Mouse (Mus musculus): ENCODE data around the gene Ube4b. TPM values are rescaled to one million over a fixed set of nuclear protein-coding genes. Genes with fewer than 3 reads are reported as not detected.
A peak's percentile ranks its signal among the peaks of the same experiment; 100 is the strongest.

Gene Ube4b
- polyA plus RNA-seq, 1 experiment from 2014 or later, result 28.8 TPM

GRCm38 (mm10) chr4:149357982-149358381, 68.6 kb downstream of the Ube4b start:
- TF ChIP-seq CTCF (IDR thresholded peaks at IDR 0.05; ENCODE audit: low read depth), result no peak
- ATAC-seq (replicated peaks; ENCODE audit: low FRiP score, low read depth), result no peak
- Histone ChIP-seq H3K4me2 (ENCODE audit: low read length) (no peak overlapping the region), H3K36me3 (ENCODE audit: insufficient read depth, low read length) (peaks cover 56% of the 10 kb centered on the region), H3K27ac (no peak overlapping the region), H3K9ac (ENCODE audit: low read depth, low read length) (no peak overlapping the region), H3K27me3 (ENCODE audit: insufficient read depth, low read length) (no peaks in the 10 kb centered on the region), H3K4me1 (replicated peaks; ENCODE audit: insufficient read depth, low read length) (no peaks in the 10 kb centered on the region), H3K9me3 (replicated peaks; ENCODE audit: low read length) (no peaks in the 10 kb centered on the region), H3K4me3 (replicated peaks; ENCODE audit: low read depth, low read length) (no peak overlapping the region)
- WGBS, result 93% methylated on average over 5 of the region's 5 CpGs
- no peak for DNase-seq (ENCODE audit: low spot score)

- Histone ChIP-seq H3K4me2 (ENCODE audit: low read length) (no peak overlapping the region), H3K27ac (no peak overlapping the region), H3K9ac (ENCODE audit: low read depth, low read length) (no peak overlapping the region), H3K9me3 (replicated peaks; ENCODE audit: low read length) (no peaks in the 10 kb centered on the region), H3K4me3 (replicated peaks; ENCODE audit: low read depth, low read length) (no peak overlapping the region), H3K27me3 (ENCODE audit: insufficient read depth, low read length) (no peaks in the 10 kb centered on the region), H3K4me1 (replicated peaks; ENCODE audit: insufficient read depth, low read length) (no peaks in the 10 kb centered on the region), H3K36me3 (ENCODE audit: insufficient read depth, low read length) (peaks cover 72% of the 10 kb centered on the region)
- ATAC-seq (replicated peaks; ENCODE audit: low FRiP score, low read depth), result no peak
- no peak for TF ChIP-seq CTCF (IDR thresholded peaks at IDR 0.05; ENCODE audit: low read depth)
- WGBS, result 93% methylated on average over 8 of the region's 8 CpGs
- DNase-seq (ENCODE audit: low spot score), result no peak
Observed at GRCm38 (mm10) chr4:149354671-149355070, 71.9 kb downstream of the Ube4b start.

- H3K4me2 ChIP-seq (ENCODE audit: low read length), result no peak overlapping the region
- no peaks in the 10 kb centered on the region for H3K4me1 ChIP-seq (replicated peaks; ENCODE audit: insufficient read depth, low read length)
- H3K36me3 ChIP-seq (ENCODE audit: insufficient read depth, low read length), result peaks cover 75% of the 10 kb centered on the region
- no peak overlapping the region for H3K4me3 ChIP-seq (replicated peaks; ENCODE audit: low read depth, low read length)
- ATAC-seq (replicated peaks; ENCODE audit: low FRiP score, low read depth) (no peak), DNase-seq (ENCODE audit: low spot score) (no peak)
- WGBS, result 83% methylated on average over 8 of the region's 8 CpGs
- H3K9ac ChIP-seq (ENCODE audit: low read depth, low read length), result no peak overlapping the region
- no peaks in the 10 kb centered on the region for H3K27me3 ChIP-seq (ENCODE audit: insufficient read depth, low read length)
- H3K27ac ChIP-seq, result no peak overlapping the region
- no peak for TF ChIP-seq CTCF (IDR thresholded peaks at IDR 0.05; ENCODE audit: low read depth)
- H3K9me3 ChIP-seq (replicated peaks; ENCODE audit: low read length), result no peaks in the 10 kb centered on the region
Observed at GRCm38 (mm10) chr4:149351596-149352150, 74.9 kb downstream of the Ube4b start.

GRCm38 (mm10) chr4:149348963-149349362, 77.6 kb downstream of the Ube4b start:
- Histone ChIP-seq H3K4me2 (ENCODE audit: low read length) (no peak overlapping the region), H3K9me3 (replicated peaks; ENCODE audit: low read length) (no peaks in the 10 kb centered on the region), H3K9ac (ENCODE audit: low read depth, low read length) (no peak overlapping the region), H3K27ac (no peak overlapping the region), H3K4me3 (replicated peaks; ENCODE audit: low read depth, low read length) (no peak overlapping the region), H3K4me1 (replicated peaks; ENCODE audit: insufficient read depth, low read length) (no peaks in the 10 kb centered on the region), H3K27me3 (ENCODE audit: insufficient read depth, low read length) (no peaks in the 10 kb centered on the region), H3K36me3 (ENCODE audit: insufficient read depth, low read length) (peaks cover 79% of the 10 kb centered on the region)
- TF ChIP-seq CTCF (IDR thresholded peaks at IDR 0.05; ENCODE audit: low read depth), result peak; percentile 60
- 77% methylated on average over 5 of the region's 5 CpGs for WGBS
- DNase-seq (ENCODE audit: low spot score), result peak; percentile 28
- no peak for ATAC-seq (replicated peaks; ENCODE audit: low FRiP score, low read depth)

GRCm38 (mm10) chr4:149345873-149346272, 80.7 kb downstream of the Ube4b start:
- no peaks in the 10 kb centered on the region for H3K27me3 ChIP-seq (ENCODE audit: insufficient read depth, low read length)
- H3K36me3 ChIP-seq (ENCODE audit: insufficient read depth, low read length), result peaks cover 78% of the 10 kb centered on the region
- DNase-seq (ENCODE audit: low spot score) (no peak), ATAC-seq (replicated peaks; ENCODE audit: low FRiP score, low read depth) (no peak)
- no peak overlapping the region for H3K9ac ChIP-seq (ENCODE audit: low read depth, low read length)
- H3K27ac ChIP-seq, result no peak overlapping the region
- 55% methylated on average over 5 of the region's 5 CpGs for WGBS
- no peaks in the 10 kb centered on the region for H3K9me3 ChIP-seq (replicated peaks; ENCODE audit: low read length)
- no peak overlapping the region for H3K4me3 ChIP-seq (replicated peaks; ENCODE audit: low read depth, low read length)
- no peak for TF ChIP-seq CTCF (IDR thresholded peaks at IDR 0.05; ENCODE audit: low read depth)
- H3K4me1 ChIP-seq (replicated peaks; ENCODE audit: insufficient read depth, low read length), result no peaks in the 10 kb centered on the region
- no peak overlapping the region for H3K4me2 ChIP-seq (ENCODE audit: low read length)

- no peak for DNase-seq (ENCODE audit: low spot score)
- H3K9me3 ChIP-seq (replicated peaks; ENCODE audit: low read length), result no peaks in the 10 kb centered on the region
- H3K27ac ChIP-seq, result no peak overlapping the region
- no peak overlapping the region for H3K4me2 ChIP-seq (ENCODE audit: low read length)
- H3K9ac ChIP-seq (ENCODE audit: low read depth, low read length), result no peak overlapping the region
- 86% methylated on average over 8 of the region's 8 CpGs for whole genome bisulfite sequencing
- H3K4me3 ChIP-seq (replicated peaks; ENCODE audit: low read depth, low read length), result no peak overlapping the region
- no peak for TF ChIP-seq CTCF (IDR thresholded peaks at IDR 0.05; ENCODE audit: low read depth)
- H3K36me3 ChIP-seq (ENCODE audit: insufficient read depth, low read length), result peaks cover 71% of the 10 kb centered on the region
- no peaks in the 10 kb centered on the region for H3K4me1 ChIP-seq (replicated peaks; ENCODE audit: insufficient read depth, low read length)
- H3K27me3 ChIP-seq (ENCODE audit: insufficient read depth, low read length), result no peaks in the 10 kb centered on the region
- ATAC-seq (replicated peaks; ENCODE audit: low FRiP score, low read depth), result no peak
Observed at GRCm38 (mm10) chr4:149344311-149344710, 82.2 kb downstream of the Ube4b start.

GRCm38 (mm10) chr4:149340680-149341079, 85.9 kb downstream of the Ube4b start:
- no peaks in the 10 kb centered on the region for H3K9me3 ChIP-seq (replicated peaks; ENCODE audit: low read length)
- ATAC-seq (replicated peaks; ENCODE audit: low FRiP score, low read depth) (no peak), DNase-seq (ENCODE audit: low spot score) (no peak)
- H3K9ac ChIP-seq (ENCODE audit: low read depth, low read length), result no peak overlapping the region
- H3K27me3 ChIP-seq (ENCODE audit: insufficient read depth, low read length), result no peaks in the 10 kb centered on the region
- H3K4me3 ChIP-seq (replicated peaks; ENCODE audit: low read depth, low read length), result no peak overlapping the region
- peaks cover 72% of the 10 kb centered on the region for H3K36me3 ChIP-seq (ENCODE audit: insufficient read depth, low read length)
- WGBS, result 67% methylated on average over 2 of the region's 2 CpGs
- TF ChIP-seq CTCF (IDR thresholded peaks at IDR 0.05; ENCODE audit: low read depth), result no peak
- no peak overlapping the region for H3K27ac ChIP-seq
- no peak overlapping the region for H3K4me2 ChIP-seq (ENCODE audit: low read length)
- no peaks in the 10 kb centered on the region for H3K4me1 ChIP-seq (replicated peaks; ENCODE audit: insufficient read depth, low read length)
